Mouse (Mus musculus) brain, embryonic 14.5 days (tissue): ENCODE data around the gene Tmco1. TPM values are rescaled to one million over a fixed set of nuclear protein-coding genes. Genes with fewer than 3 reads are reported as not detected.

Source experiments
- DNase-seq: peaks from one replicate; pipeline ENCODE4 v3.0.0-alpha.2; 2011; ENCODE audit warnings: low read depth
- CTCF ChIP-seq: fragments of 200-500 bp; IDR thresholded peaks from 2 replicates; pipeline ENCODE4 v1.5.1; 2012; ENCODE audit warnings: inconsistent platforms, mild to moderate bottlenecking, moderate library complexity, borderline replicate concordance; ENCODE audit not compliant: insufficient read depth, insufficient read length; ENCODE audit errors: extremely low read depth
- POLR2A ChIP-seq: fragments of 200-500 bp; IDR thresholded peaks from 2 replicates; pipeline ENCODE4 v1.6.1; 2012; ENCODE audit warnings: mild to moderate bottlenecking, inconsistent platforms, borderline replicate concordance; ENCODE audit not compliant: poor library complexity, insufficient read depth, insufficient read length, severe bottlenecking; ENCODE audit errors: extremely low read depth
- polyA plus RNA-seq: library from polyadenylated mRNA; depleted of rRNA; stranded (reverse); fragments of >200 nt; gene quantifications from 2 replicates; pipeline ENCODE4 v1.2.3, GENCODE M21; 2012

Tmco1 gene
- polyA plus RNA-seq, 1 experiment = 64.4 TPM

DNA sequence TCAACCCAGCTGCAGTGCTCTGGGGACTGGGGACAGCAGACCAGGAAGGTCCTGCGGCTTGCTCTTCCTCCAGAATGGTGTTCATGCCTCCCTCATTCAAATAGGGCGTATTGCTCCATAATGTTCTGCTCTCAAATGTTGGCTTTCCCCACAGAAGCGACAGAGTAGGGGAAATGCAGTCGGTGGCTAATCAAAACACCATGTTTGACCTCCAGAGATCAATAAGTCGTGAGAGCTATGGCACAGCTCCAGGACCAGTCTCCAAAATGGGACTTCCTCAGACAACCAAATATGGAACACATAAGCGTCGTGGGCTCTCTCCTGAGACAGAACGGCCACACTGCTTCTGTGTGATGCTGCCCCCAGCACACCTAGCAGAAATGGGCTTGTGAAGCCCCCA is 36.3 kb upstream of the Tmco1 start:
- DNase-seq = no peak
- TF ChIP-seq CTCF = no peak

- TF ChIP-seq POLR2A (no peak), CTCF (no peak)
- no peak for DNase-seq
Measured at GRCm38 (mm10) chr1:167273380-167274163, 34.6 kb upstream of the Tmco1 start.

GRCm38 (mm10) chr1:167274646-167275390 is 33.4 kb upstream of the Tmco1 start:
- no peak for DNase-seq
- TF ChIP-seq CTCF = no peak
- TF ChIP-seq POLR2A = no peak

- no peak for TF ChIP-seq POLR2A
- no peak for TF ChIP-seq CTCF
- no peak for DNase-seq
Measured at GRCm38 (mm10) chr1:167278395-167278794, 29.8 kb upstream of the Tmco1 start.

GRCm38 (mm10) chr1:167279160-167279715 is 28.9 kb upstream of the Tmco1 start:
- TF ChIP-seq CTCF (no peak), POLR2A (no peak)
- DNase-seq = no peak

- TF ChIP-seq CTCF (no peak), POLR2A (no peak)
- no peak for DNase-seq
Measured at GRCm38 (mm10) chr1:167280061-167280460, 28.1 kb upstream of the Tmco1 start.

- no peak for DNase-seq
- TF ChIP-seq POLR2A (no peak), CTCF (no peak)
Measured at GRCm38 (mm10) chr1:167282112-167282511, 26.1 kb upstream of the Tmco1 start.

- TF ChIP-seq POLR2A (no peak), CTCF (no peak)
- no peak for DNase-seq
Measured at GRCm38 (mm10) chr1:167282768-167283167, 25.4 kb upstream of the Tmco1 start.

DNA sequence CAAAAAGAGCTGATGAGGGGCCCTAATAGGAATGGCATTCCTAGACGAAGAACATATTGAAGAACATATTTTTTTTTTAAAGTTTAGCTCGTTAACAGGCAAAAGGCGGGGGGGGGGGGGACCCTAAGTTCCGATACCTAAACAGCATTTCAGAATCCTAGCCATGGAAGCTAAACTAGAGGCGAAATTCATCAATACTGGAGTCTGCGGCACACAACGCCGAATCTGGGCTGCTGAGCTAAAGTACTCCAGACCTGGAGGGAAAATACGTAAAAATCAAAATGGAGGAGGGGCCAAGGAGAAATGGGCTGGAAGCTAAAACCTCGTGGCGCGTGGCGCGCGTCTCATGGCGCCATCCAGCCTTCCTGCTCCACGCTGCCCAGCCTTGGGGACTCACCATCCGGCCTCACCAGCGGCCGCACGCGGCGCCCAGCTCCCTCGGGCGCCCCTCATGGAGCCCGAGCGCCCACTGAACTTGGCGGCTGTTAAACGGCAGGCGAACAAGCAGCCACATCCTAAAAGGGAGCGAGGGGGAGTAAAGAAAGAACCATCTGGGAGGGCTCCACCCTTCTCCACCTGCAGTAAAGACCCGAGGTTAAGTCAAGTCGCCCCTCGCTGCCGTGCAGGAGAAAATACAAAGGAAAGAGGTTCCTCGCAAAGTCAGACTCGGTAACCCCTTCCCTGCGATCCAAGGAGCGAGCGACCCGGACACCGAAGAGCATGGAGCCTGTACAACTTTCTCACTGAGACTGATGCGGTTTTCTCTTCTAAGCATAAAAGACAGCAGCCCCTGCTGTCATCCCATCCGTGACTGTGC is 24.5 kb upstream of the Tmco1 start:
- no peak for TF ChIP-seq CTCF
- TF ChIP-seq POLR2A = peak; percentile 66; the same call in 1 of the 2 replicates
- DNase-seq = peak; percentile 81

DNA sequence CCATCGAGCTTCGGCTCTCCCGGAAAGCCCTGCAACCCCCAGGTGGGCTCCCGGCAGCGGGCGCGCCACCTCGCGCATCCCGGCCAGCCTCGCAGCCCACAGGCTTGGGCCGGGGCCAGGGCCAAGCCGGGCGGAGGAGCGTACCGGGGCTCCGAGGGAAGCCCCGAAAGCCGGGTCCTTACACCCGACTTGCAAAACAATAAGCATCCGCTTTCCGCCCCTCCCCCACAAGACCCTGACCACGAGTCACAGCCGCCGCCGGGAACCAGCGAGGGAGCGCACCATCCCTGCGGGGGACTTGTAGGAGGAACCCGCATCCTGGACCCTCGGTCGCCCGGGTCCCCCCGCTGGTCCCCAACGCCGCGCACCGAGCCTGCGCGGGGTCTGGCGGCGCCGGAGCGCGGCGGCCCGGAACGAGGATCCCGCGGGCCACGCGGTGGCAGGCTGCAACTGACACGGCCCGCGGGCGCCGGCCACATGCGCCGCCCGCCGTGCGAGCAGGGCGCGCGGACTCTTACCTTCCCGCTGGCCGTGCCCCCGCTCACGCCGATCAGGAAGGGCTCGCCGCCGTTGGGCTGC is 23.8 kb upstream of the Tmco1 start:
- DNase-seq = peak; percentile 91

More for the DNA sequence above, 23.8 kb upstream of the Tmco1 start:
- 0 out of 2 replicates have a peak, but pooled peaks have one; percentile 0 for TF ChIP-seq CTCF
- peak; percentile 28; the same call in 1 of the 2 replicates for TF ChIP-seq POLR2A
